ENCODE assay signal across 8 mouse cellular contexts in genomic region chr19:46039478-46039877, GRCm38 (mm10). TPM values are rescaled to one million over a fixed set of nuclear protein-coding genes. Genes with fewer than 3 reads are reported as not detected.
A peak's percentile ranks its signal among the peaks of the same experiment; 100 is the strongest.
DNase-seq lines count a peak whose midpoint lies in the region; ATAC-seq lines count a peak whose summit lies in the region.

No protein-coding gene starts in this region.

- H3K4me3 ChIP-seq in forebrain, embryonic 16.5 days (replicated peaks; ENCODE audit: low read length) = peak overlapping the region; percentile 85

- peaks cover 69% of the 10 kb centered on the region for H3K4me1 ChIP-seq in forebrain, embryonic 16.5 days (replicated peaks; ENCODE audit: control insufficient read depth, insufficient read depth, low read length)

- peak; percentile 82 for DNase-seq in MN1 (ENCODE audit: low spot score)
- DNase-seq in cerebellum, adult 18-20 months = peak; percentile 92
- peak; percentile 90 for DNase-seq in heart, postnatal 4 days
- peak; percentile 71 to 86 for DNase-seq in layer of hippocampus, postnatal 10 days (ENCODE audit: low spot score in 2 of 2)
- DNase-seq in lung, postnatal 25 days (ENCODE audit: low spot score) = peak; percentile 91
- DNase-seq in retina, postnatal 1 day = peak; percentile 98
- peak; percentile 98 for DNase-seq in thymus, postnatal 4 days

- 1% methylated on average over 16 of the region's 30 CpGs for WGBS in forebrain, embryonic 16.5 days

- H3K9me3 ChIP-seq in forebrain, embryonic 16.5 days (ENCODE audit: control insufficient read depth, low read length) = no peaks in the 10 kb centered on the region

- peak overlapping the region; percentile 85 for H3K4me2 ChIP-seq in forebrain, embryonic 16.5 days (ENCODE audit: low read length)

- peak overlapping the region; percentile 89 for H3K9ac ChIP-seq in forebrain, embryonic 16.5 days (replicated peaks; ENCODE audit: low read depth, low read length)

- H3K27ac ChIP-seq in forebrain, embryonic 16.5 days (ENCODE audit: low read length) = peak overlapping the region; percentile 98

- no peaks in the 10 kb centered on the region for H3K27me3 ChIP-seq in forebrain, embryonic 16.5 days (replicated peaks; ENCODE audit: control insufficient read depth, insufficient read depth, low read length)

- ATAC-seq in forebrain, embryonic 16.5 days = peak; percentile 78

- peaks cover 14% of the 10 kb centered on the region for H3K36me3 ChIP-seq in forebrain, embryonic 16.5 days (ENCODE audit: control insufficient read depth, insufficient read depth)

RNA-seq across cellular contexts. Expression of gene Pprc1, which starts 5.2 kb away (rescaled TPM):
- 21.8 and 25.9 TPM in 2 replicates for polyA plus RNA-seq in forebrain, embryonic 16.5 days (2015; fragmentation: Nextera tagmentation; extraction: Ambion mirVana)
- total RNA-seq in heart, postnatal 4 days (2021) = 10 to 100 TPM; 31.4 to 35.1 TPM
- 10 to 100 TPM; 34.7 to 36.2 TPM for total RNA-seq in layer of hippocampus, postnatal 10 days (2021)

RNA-seq across cellular contexts. Expression of gene Ldb1, which starts 5.5 kb away (rescaled TPM):
- polyA plus RNA-seq in forebrain, embryonic 16.5 days (2015; fragmentation: Nextera tagmentation; extraction: Ambion mirVana) = 120 and 130 TPM in 2 replicates
- total RNA-seq in heart, postnatal 4 days (2021) = 10 to 100 TPM; 76.3 to 81.5 TPM
- 100 to 1,000 TPM; 104 to 113 TPM for total RNA-seq in layer of hippocampus, postnatal 10 days (2021)

RNA-seq across cellular contexts. Expression of gene Hps6, which starts 36.2 kb away (rescaled TPM):
- polyA plus RNA-seq in forebrain, embryonic 16.5 days (2015; fragmentation: Nextera tagmentation; extraction: Ambion mirVana) = 3.4 and 3.7 TPM in 2 replicates
- 1 to 10 TPM; 5.6 to 5.8 TPM for total RNA-seq in heart, postnatal 4 days (2021)
- 1 to 10 TPM; 4.6 to 4.7 TPM for total RNA-seq in layer of hippocampus, postnatal 10 days (2021)

RNA-seq across cellular contexts. Expression of gene Nolc1, which starts 36.2 kb away (rescaled TPM):
- 79.5 and 80.8 TPM in 2 replicates for polyA plus RNA-seq in forebrain, embryonic 16.5 days (2015; fragmentation: Nextera tagmentation; extraction: Ambion mirVana)
- total RNA-seq in heart, postnatal 4 days (2021) = 10 to 100 TPM; 31.4 to 32.0 TPM
- 10 to 100 TPM; 41.2 to 45.6 TPM for total RNA-seq in layer of hippocampus, postnatal 10 days (2021)

RNA-seq across cellular contexts. Expression of gene Armh3, which starts 41.2 kb away (rescaled TPM):
- 23.8 and 25.3 TPM in 2 replicates for polyA plus RNA-seq in forebrain, embryonic 16.5 days (2015; fragmentation: Nextera tagmentation; extraction: Ambion mirVana)
- total RNA-seq in heart, postnatal 4 days (2021) = 10 to 100 TPM; 14.8 to 16.9 TPM
- total RNA-seq in layer of hippocampus, postnatal 10 days (2021) = 10 to 100 TPM; 21.5 to 26.0 TPM

Comparison
In these comparisons a context has a peak if more than half of its experiments do, and no peak if none do; other contexts are left out.
1. Peak in every context shown above with its lines: DNase-seq, ATAC-seq, H3K4me3 ChIP-seq and H3K27ac ChIP-seq.